Mouse (Mus musculus) MEL-GATA-1-ER (cell line): ENCODE results near the gene Nectin4.
A peak's percentile ranks its signal among the peaks of the same experiment; 100 is the strongest.

Source experiments
- DNase-seq: peaks from one replicate; pipeline ENCODE4 v3.0.0-alpha.2; 2012; ENCODE audit warnings: low read depth; ENCODE audit errors: extremely low read depth

Gene Nectin4

DNA sequence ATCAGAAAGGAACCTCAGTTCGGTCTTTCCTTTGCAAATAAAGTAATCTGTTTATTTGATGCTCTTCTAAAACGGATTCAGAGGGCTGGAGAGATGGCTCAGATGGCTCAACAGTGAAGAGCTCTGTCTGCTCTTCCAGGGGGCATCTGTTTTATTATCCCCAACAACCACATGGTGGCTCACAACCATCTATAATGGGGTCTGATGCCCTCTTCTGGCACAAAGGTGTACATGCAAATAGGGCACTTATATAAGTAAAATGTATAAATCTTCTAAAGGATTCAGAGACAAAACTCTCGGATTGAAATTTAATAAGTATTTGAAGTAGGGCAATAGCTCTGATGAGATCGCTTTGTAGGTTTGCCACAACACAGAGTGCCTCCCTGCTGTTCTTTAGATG is 11.5 kb upstream of the Nectin4 start:
- DNase-seq, result no peak

DNA sequence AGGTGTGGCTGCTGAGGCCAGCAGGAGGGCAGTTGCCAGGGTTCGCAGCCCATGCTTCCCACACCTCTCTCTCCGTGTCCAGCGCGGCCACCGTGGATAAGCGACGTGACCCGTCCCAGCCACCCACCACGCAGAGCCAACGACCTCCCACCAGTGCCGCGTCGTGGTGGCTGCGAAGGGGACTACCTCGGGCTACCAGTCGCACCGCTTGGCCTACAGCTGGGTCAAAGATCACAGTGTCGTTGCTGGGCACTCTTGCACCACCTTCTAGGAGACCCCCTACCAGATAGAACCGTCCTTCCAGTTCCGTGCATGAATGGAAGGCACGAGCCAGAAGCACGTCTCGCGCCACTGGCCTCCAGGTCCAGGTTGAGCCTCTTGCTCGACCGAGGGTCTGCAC is 9.6 kb upstream of the Nectin4 start:
- DNase-seq, result no peak

DNA sequence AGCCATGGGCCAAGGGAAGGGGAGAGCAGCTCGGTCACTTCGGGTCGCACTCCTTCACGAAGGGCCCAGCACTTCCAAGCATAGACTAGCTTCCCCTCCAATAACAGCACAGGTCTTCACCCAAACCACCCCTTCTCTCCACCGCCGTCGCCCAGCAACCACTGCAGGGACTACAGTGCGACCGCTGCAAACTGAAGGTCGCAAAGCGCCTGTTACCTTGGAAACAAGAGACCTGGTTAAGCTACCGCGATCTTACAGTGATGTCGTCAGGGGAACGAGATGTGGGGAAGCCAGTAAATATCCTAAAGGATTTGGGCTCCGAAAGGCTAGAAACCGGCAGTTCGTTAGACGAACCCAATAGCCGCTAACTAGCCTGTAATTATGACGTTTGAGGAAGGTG is 9.2 kb upstream of the Nectin4 start, which contains the start of gene Klhdc9:
Gene Klhdc9, minus strand, starts transcription at position 143 of the 400 bp plus-strand sequence.
- DNase-seq, result no peak

DNA sequence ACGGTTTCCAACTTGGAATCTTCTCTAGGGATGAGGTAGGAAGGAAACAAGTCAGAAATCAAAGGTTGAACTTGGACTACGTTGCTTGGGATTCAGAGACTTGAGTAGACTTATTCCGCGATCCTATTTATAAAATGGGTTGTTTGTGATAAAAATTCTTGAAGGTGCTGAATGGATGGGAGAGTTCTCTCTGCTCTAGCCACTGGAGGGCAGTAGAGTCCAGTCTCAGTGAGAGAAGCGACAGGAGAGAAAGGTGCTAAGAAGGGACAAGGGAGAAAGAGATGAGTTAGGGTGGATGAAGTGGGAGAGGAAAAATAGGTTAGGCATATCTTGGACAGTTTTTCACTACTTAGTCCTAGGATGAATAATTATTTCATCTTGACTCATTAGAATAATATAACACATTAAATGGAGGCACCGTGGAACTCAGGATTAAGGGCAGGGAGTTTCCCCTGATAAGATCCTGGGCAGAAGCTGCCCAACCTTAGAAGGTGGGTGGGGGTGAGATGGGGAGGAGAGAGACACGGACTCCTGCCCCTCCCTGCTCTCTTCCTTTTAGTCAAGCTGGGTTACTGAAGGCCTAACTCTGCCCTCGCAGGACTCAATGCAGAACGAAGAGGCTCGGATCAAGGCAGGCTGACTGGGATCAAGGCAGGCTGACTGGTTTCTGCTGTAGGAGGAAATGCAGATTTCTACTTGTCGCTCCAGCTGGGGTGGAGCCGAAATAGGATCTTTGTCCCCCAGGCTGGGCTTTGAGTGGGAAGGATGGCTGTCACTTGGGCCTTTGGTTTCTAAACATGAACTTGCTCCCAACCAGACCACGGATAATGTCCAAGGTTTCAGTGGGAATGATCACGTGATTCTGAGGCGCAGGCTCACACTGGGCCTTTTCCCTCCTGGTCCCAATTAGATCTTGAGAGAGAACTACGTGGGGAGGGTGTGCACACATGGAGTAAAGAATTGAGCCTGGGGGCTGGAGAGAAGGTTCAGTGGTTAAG is 8.5 kb upstream of the Nectin4 start:
- peak; percentile 50 for DNase-seq

GRCm38 (mm10) chr1:171365934-171366333 is 4.0 kb upstream of the Nectin4 start:
- DNase-seq, result no peak

GRCm38 (mm10) chr1:171372880-171373279 is 3.0 kb downstream of the Nectin4 start:
- no peak for DNase-seq

DNA sequence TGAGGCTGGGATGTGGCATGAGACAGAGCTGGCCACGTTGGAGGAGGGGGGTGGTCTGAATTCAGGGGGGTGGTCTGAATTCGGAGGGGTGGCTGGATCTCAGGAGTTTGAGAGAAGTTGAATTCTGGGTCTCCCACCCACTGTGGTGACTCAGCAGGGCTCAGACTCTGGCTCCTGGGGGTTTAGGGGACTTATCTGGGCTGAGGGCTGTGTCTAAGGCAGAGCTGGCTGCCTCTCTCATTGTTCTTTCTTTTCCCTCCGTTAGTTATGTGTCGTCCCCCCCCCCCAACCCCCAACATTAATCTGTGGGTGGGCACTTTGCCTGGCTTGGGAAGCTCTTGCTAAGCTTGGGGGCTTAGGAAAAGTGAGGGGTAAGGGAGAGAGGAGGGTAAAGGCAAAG is 4.0 kb downstream of the Nectin4 start:
- DNase-seq, result no peak

GRCm38 (mm10) chr1:171375646-171376097 is 5.8 kb downstream of the Nectin4 start:
- no peak for DNase-seq

GRCm38 (mm10) chr1:171378298-171378697 is 8.4 kb downstream of the Nectin4 start:
- no peak for DNase-seq

- peak; percentile 60 for DNase-seq
These were observed 10.2 kb downstream of the Nectin4 start for GRCm38 (mm10) chr1:171379935-171380599.

DNA sequence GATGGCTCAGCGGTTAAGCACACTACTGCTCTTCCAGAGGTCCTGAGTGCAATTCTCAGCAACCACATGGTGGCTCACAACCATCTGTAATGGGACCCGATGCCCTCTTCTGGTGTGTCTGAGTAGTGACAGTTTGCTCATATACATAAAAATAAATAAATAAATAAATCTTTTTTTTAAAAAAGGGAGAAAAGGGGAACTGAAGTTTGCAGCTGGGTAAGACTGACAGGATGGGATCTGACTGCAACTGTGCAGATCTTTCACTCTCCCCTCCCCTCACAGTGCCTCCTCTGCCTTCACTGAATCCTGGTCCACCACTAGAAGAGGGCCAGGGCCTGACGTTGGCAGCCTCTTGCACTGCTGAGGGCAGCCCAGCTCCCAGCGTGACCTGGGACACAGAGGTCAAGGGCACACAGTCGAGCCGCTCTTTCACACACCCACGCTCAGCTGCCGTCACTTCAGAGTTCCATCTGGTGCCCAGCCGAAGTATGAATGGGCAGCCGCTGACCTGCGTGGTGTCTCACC is 12.3 kb downstream of the Nectin4 start:
- peak; percentile 37 for DNase-seq

GRCm38 (mm10) chr1:171384361-171384760 is 14.5 kb downstream of the Nectin4 start:
- no peak for DNase-seq

GRCm38 (mm10) chr1:171385171-171385570 is 15.3 kb downstream of the Nectin4 start:
- DNase-seq, result no peak

DNA sequence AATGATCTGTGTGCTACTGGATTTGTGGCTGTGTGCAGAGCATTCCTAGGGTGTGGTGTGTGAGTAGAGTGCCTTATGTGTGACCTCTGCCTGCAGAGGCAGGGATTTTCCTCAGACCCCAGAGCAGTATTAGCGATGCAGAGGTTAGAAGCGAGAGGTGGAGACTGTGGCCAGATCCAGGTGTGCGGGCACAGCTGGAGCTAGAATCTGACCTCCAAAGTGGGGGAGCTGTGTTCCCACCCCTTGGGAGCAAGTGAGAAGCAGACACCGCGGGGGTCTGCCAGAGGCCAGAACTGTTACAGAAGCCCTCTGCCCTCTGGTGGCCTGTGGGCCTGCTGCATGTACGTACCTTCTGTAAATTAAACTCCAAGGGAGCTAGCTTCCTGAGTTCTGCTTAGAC is 17.2 kb downstream of the Nectin4 start:
- no peak for DNase-seq

DNA sequence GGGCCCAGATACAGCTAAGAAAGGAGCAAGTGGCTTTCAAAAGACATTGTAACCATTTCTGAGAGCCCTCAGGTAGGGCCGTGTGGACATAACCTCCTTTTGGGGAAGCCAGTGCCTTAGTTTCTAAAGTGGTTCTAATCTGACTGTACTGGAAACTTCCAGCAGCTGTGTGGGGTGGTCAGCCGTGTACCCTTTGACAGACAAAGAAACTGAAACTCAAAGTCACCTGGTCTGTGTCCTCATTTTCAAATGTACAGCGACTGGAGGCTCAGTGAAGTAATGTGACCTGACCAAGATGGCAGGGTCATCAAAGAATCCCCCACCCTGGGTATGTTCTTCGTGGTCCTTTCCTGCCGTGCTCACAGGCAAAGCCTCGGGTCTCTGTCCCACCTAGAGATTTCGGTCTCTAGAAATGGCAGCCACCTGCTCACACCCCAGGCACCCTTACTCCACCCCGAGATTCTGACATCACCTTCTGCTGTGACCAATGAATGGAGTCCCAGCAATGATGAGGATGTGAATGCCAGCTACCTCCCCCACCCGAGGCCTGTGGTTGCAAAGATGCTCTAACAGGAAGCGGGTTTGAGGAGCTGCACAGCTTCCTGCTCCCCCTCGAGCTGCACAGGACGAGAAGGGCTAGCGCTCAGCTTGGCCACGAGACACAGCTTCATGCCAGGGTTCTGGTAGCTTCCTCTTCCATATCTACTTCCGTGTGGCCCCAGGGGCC is 18.6 kb downstream of the Nectin4 start, which contains the start of gene Arhgap30:
Gene Arhgap30, plus strand, starts transcription at position 579 of the 727 bp plus-strand sequence.
- peak; percentile 96 for DNase-seq

- DNase-seq, result peak; percentile 90
These were observed 20.2 kb downstream of the Nectin4 start for GRCm38 (mm10) chr1:171390101-171390500.

- DNase-seq, result no peak
These were observed 31.9 kb downstream of the Nectin4 start for GRCm38 (mm10) chr1:171401821-171402220.

- DNase-seq, result no peak
These were observed 33.1 kb downstream of the Nectin4 start for GRCm38 (mm10) chr1:171402991-171403390.

GRCm38 (mm10) chr1:171407263-171407662 is 37.4 kb downstream of the Nectin4 start:
- DNase-seq, result no peak

- DNase-seq, result no peak
These were observed 40.3 kb downstream of the Nectin4 start for GRCm38 (mm10) chr1:171410231-171410630.

- peak; percentile 85 for DNase-seq
These were observed 41.1 kb downstream of the Nectin4 start, which contains the start of gene Usf1 for GRCm38 (mm10) chr1:171410947-171411484. TSS of gene Usf1 (plus strand) at chr1:171411313.
